Mouse (Mus musculus) central nervous system, embryonic 18 days (tissue): ENCODE data around the gene Defb20. TPM values are rescaled to one million over a fixed set of nuclear protein-coding genes. Genes with fewer than 3 reads are reported as not detected.

Experiments used
- polyA plus RNA-seq: library from polyadenylated mRNA; depleted of rRNA; stranded (reverse); fragments of >200 nt; gene quantifications from 2 replicates; pipeline ENCODE4 v1.2.3, GENCODE M21; 2012; rRNA removed

Gene Defb20
- polyA plus RNA-seq: not detected in 2 replicates

GRCm38 (mm10) chr2:152476763-152477162 is at the start of gene Defb20:
Gene Defb20, plus strand, starts transcription at chr2:152477063.

GRCm38 (mm10) chr2:152464570-152465150 is 12.2 kb upstream of the Defb20 start, which contains the start of gene Defb23:
Gene Defb23, minus strand, starts transcription at chr2:152464620.

GRCm38 (mm10) chr2:152490038-152490437 is 13.2 kb downstream of the Defb20 start, which contains the start of gene Defb22:
Gene Defb22, minus strand, starts transcription at chr2:152490138.

GRCm38 (mm10) chr2:152511592-152511991 is 34.7 kb downstream of the Defb20 start, which contains the start of gene Defb26:
Gene Defb26, minus strand, starts transcription at chr2:152511692.

GRCm38 (mm10) chr2:152517981-152518380 is 41.1 kb downstream of the Defb20 start, which contains the start of gene Defb28:
Gene Defb28, plus strand, starts transcription at chr2:152518255.

Other genes with a start within 250 kb of the Defb20 start
- gene Tbc1d20, start 183.2 kb upstream of the Defb20 start, polyA plus RNA-seq: 35.3 and 36.4 TPM in 2 replicates
- 171 and 192 TPM in 2 replicates for gene Rbck1, start 144.4 kb upstream of the Defb20 start, polyA plus RNA-seq
- gene Trib3, start 133.0 kb upstream of the Defb20 start, polyA plus RNA-seq: 1.0 and 1.1 TPM in 2 replicates
- gene Nrsn2, start 100.4 kb upstream of the Defb20 start, polyA plus RNA-seq: 35.8 and 37.4 TPM in 2 replicates
- gene Sox12, start 79.0 kb upstream of the Defb20 start, polyA plus RNA-seq: 57.6 and 65.4 TPM in 2 replicates
- gene Zcchc3, start 62.0 kb upstream of the Defb20 start, polyA plus RNA-seq: 11.4 and 11.5 TPM in 2 replicates
- 2.8 and 3.4 TPM in 2 replicates for gene 6820408C15Rik, start 61.5 kb upstream of the Defb20 start, polyA plus RNA-seq
- gene Defb23, start 12.4 kb upstream of the Defb20 start, polyA plus RNA-seq: not detected in 2 replicates
- gene Defb22, start 13.1 kb downstream of the Defb20 start, polyA plus RNA-seq: not detected in 2 replicates
- not detected in 2 replicates for gene Defb26, start 34.6 kb downstream of the Defb20 start, polyA plus RNA-seq
- gene Defb28, start 41.2 kb downstream of the Defb20 start, polyA plus RNA-seq: not detected in 2 replicates
- gene Defb29, start 63.0 kb downstream of the Defb20 start, polyA plus RNA-seq: not detected in 2 replicates
- not detected in 2 replicates for gene Gm17416, start 92.3 kb downstream of the Defb20 start, polyA plus RNA-seq
- gene Defb21, start 95.7 kb downstream of the Defb20 start, polyA plus RNA-seq: not detected in 2 replicates
- gene Defb19, start 103.2 kb downstream of the Defb20 start, polyA plus RNA-seq: not detected in 2 replicates
- not detected in 2 replicates for gene Defb45, start 122.3 kb downstream of the Defb20 start, polyA plus RNA-seq
- not detected in 2 replicates for gene Defb36, start 127.3 kb downstream of the Defb20 start, polyA plus RNA-seq
- gene Defb25, start 146.0 kb downstream of the Defb20 start, polyA plus RNA-seq: not detected in 2 replicates
- gene Rem1, start 149.9 kb downstream of the Defb20 start, polyA plus RNA-seq: 0.43 and 0.80 TPM in 2 replicates
- gene H13, start 192.4 kb downstream of the Defb20 start, polyA plus RNA-seq: 156 and 166 TPM in 2 replicates
- gene Mcts2, start 210.0 kb downstream of the Defb20 start, polyA plus RNA-seq: 23.9 and 25.3 TPM in 2 replicates